Mouse (Mus musculus) MEL (cell line): Measurements from ENCODE around the gene Lrrtm3.

ENCODE experiments used
- CTCF ChIP-seq, 3 experiments: IDR thresholded peaks in 2 of 3; conservative IDR thresholded peaks in 1 of 3; 2 replicates each; pipeline ENCODE4 v1.5.1; 2011 to 2012; ENCODE audit warnings: low read length in 3 of 3, low read depth in 2 of 3, mild to moderate bottlenecking in 2 of 3, improper control_type of control experiment in 1 of 3, inconsistent platforms in 1 of 3, mixed read lengths in 1 of 3, moderate library complexity in 1 of 3; ENCODE audit not compliant: control insufficient read depth in 1 of 3, insufficient read depth in 1 of 3, poor library complexity in 1 of 3, severe bottlenecking in 1 of 3
- EP300 ChIP-seq, 2 experiments: IDR thresholded peaks; 2 replicates each; pipeline ENCODE4 v1.6.1; 2011; ENCODE audit warnings: improper control_type of control experiment in 2 of 2, low read length in 2 of 2, low read depth in 1 of 2, mild to moderate bottlenecking in 1 of 2
- MXI1 ChIP-seq: IDR thresholded peaks from 2 replicates; pipeline ENCODE4 v1.6.1; 2011; ENCODE audit warnings: mild to moderate bottlenecking, low read depth, low read length, improper control_type of control experiment
- ZNF384 ChIP-seq: IDR thresholded peaks from 2 replicates; pipeline ENCODE4 v1.6.1; 2012; ENCODE audit warnings: low read depth, mild to moderate bottlenecking, inconsistent platforms, low read length, improper control_type of control experiment

DNA sequence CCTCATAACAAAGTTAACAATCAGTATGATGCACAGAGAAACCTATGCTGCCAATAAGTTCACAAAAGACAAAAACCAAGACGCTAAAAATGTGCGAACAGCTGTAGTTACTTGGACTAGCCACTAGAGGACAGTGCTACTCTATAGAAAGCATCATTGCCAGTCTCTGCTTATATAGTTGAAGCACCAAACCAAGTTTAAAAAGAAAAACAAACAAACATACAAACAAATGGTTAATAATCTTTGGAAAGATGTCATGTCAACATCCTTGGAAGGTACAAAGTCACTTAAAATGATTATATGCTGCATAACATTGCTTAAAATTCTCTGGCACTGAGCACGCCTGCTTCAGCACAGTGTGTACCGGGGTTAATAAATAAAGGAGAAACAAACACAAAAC lies 5.6 kb downstream of the Lrrtm3 start:
- TF ChIP-seq EP300 (IDR thresholded peaks at IDR 0.05; ENCODE audit: low read depth in 1 of 2, low read length in 2 of 2) (no peak), CTCF (IDR thresholded peaks at IDR 0.05 in 2 of 3, conservative IDR thresholded peaks at IDR 0.05 in 1 of 3; ENCODE audit: control insufficient read depth in 1 of 3, insufficient read depth in 1 of 3, low read depth in 2 of 3, low read length in 3 of 3, poor library complexity in 1 of 3, severe bottlenecking in 1 of 3) (peak; percentile 42 to 99 (median 82); a peak in 5 of 6 replicates), MXI1 (no peak), ZNF384 (no peak)
